Mouse (Mus musculus) thymus, postnatal 36 days (tissue): ENCODE results near the gene Pcdh15.

Experiments used
- DNase-seq, 2 experiments: peaks; one replicate each; pipeline ENCODE4 v3.0.0; 2022; ENCODE audit warnings: mixed read lengths in 2 of 2

Gene Pcdh15

DNA sequence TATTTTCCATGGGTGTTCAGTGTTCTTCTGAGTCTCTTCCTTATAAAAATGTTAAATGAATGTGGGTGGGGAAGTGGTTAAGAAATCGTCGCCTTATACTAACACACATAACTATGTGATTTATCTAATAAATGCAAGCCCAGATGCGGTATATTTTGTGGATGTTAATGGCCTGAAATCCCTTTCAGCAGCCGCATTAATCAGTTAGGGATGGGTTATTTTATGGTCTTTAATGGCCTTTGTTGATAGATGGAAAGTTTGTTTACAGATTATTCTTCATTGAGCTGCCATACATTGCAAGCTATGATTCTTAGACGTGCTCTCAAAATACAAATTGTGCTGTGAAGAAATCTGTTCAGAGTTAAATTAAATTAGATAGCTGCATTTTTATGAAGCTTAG is 884.9 kb downstream of the Pcdh15 start:
- DNase-seq = no peak

DNA sequence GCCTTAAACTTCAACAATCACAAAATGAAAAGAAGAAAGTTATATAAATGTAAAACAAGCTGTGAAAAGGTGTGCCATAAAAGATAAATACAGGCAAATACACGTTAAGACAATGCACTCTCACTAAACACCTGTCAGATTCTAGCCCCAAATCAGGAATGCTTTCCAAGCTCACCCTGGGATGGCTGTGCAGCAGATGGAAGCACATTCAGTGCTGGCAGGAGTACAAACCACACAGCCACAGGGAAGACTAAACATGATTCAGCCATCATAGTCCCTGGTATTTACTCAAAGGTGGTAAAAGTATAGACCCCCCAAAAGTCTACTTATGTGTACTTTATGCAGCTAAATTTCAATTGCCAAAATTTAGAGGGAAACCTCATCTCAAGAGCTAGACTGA is 909.7 kb downstream of the Pcdh15 start:
- DNase-seq = no peak

DNA sequence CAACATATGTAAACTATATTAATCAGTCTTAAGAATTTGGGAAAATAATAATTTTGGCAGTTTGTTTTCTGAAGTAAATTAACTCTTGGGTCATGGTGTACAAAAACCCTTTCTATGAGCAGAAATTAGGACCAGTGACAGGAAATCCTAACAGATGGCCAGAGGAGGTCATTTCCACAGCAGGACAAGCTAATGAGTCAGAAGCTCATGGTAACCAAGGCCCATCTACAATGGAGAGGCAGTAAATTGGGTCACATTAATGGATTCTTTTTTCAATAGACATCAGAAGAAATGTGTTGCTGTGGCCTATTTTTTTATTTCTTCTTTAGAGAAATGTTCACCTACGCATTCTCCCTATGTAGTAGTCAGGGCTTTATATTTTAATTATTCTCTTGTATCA is 923.9 kb downstream of the Pcdh15 start:
- DNase-seq = no peak

DNA sequence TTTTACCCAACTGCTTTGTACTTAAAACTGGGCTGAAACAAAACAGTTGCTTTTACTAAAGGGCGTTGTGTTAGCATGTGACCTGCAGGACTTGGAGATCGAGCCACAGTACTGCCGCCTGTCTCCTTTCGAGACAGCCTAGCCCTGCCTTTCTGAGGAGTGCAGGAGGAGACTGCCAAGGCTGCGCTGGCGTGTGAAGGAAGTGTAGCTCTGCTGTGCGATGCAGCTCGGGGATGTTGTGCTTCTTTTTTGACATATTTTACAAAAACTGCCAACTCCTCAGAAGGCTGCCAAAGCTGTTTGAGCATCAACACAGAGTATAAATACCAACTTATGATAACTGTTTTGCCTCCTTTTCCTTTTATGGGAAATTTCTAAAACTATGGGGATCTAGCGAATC is 953.9 kb downstream of the Pcdh15 start:
- DNase-seq = no peak

DNA sequence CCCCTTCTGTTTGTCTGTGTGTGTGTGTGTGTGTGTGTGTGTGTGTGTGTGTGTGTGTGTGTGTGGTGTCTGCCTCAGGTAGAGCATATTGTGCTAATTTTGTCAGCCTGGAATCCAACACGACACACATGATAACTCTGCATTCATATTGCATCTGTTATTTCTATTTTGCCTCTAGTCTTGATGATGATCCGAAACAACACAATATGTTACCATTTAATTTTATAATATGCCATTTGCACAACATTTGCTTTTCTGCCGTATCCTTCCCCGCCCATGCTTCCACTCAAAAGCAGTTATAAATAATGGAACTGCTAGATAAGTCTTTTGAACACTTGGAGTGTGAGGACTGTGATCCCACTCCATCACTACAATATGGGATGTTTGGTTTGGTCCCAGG is 987.5 kb downstream of the Pcdh15 start:
- DNase-seq = no peak

DNA sequence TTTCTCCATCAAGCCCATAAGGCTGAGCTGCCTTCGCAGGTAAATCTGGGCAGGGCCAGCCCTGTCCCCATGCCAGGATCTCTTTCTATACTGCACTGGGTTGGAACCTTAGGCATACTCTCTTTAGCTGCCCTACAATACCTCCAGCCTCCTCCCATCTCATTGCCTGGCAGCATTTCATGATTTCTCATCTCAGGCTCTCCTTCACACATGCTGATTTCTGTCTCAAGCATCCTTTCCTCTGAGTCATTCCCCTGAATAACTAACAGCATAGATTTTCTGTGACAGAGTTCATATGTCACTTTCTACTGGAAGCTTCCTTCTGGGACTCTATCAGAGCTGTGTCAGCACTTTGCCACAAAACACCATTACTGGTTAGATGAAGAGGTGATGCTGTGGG is 999.2 kb downstream of the Pcdh15 start:
- no peak for DNase-seq

DNA sequence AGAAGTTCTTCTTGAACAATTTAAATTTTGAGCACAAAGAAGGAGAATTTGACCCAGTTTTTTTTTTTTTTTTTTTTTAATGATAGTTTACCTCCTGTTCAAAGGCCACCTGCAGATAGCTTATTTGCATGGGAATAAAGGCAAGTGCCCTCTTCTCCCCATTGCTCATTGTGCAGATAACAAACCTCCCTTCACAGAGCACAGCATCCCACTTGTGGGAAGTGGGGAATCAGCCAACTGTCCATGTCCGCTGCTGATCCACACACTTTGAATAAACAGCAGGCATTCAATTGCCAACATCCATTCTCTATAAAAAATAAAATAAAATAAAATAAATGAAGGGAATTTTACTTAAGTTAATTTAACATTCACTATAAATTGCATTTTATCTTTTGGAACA is 1015.0 kb downstream of the Pcdh15 start:
- no peak for DNase-seq

DNA sequence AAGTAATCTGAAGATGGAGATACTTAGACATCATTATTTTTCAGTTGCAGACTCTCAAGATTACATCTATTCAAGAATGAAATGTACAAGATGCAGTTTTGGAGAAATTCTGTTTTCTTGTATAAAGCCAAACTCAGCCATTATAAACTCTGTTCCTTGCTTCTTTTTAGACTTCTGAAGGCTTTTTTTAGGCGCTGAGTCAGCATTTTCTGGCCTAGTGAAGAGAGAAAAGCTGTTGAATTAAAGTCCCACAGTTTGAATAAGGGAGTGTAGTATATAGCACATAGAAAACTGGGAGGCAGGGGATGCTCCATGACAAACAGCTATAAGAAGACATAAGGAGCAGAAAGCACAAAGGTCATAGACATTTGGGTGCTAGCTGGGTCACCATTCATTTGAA is 1017.7 kb downstream of the Pcdh15 start:
- no peak for DNase-seq

DNA sequence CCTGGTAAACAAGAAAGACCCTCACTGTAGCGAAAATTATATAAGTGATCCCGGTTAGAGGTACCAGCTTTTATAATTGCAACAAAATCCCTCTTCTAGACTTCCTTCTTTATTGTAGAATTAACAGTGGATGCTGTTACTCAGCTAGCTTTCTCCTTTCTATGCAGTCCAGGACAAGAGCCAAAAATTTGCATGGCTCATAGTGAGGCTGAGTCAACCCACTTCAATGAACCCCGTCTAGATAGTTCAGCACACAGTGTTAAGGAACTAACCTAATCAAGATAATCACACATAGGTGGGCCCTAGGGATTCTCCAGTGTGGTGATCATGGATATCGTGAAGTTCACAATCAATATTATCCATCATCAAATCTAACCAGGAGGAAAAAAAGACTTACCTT is 1024.3 kb downstream of the Pcdh15 start:
- no peak for DNase-seq

DNA sequence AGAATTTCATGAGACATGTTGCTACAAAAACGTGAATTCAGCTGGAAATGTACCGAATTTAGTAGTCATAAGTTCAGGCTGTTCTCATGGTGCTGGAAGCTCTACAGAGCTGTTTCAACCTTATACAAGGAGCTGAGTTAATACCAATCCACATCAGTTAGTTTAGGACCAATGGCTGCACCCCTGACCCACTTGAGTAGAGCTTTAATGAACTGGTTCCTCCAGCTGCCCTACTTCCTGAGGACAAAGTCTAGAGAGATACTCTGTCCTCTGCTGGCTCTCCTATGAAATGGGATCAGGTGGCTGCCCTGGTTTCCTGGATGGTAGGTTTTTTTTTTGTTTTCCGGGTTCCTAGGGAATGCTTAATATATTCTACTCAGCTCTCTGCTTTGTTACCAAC is 1030.0 kb downstream of the Pcdh15 start:
- DNase-seq = no peak

DNA sequence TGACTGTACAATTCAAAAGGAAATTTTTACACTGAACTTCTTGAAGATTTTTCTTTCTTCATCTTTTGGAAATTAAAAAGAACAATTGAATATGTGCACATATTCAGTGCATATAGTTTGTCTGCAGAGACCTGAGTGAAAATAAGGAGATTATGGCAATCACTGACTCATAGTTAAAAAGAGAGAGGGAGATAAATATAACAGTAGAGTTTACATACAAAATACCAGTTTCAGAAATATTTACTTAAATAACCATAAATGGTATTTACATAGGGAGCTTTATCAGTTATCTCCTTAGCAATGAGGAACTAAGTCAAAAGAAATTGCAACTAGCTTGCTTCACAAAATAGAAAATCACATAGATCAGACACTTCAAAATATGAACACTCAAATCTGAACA is 1030.5 kb downstream of the Pcdh15 start:
- DNase-seq = no peak

DNA sequence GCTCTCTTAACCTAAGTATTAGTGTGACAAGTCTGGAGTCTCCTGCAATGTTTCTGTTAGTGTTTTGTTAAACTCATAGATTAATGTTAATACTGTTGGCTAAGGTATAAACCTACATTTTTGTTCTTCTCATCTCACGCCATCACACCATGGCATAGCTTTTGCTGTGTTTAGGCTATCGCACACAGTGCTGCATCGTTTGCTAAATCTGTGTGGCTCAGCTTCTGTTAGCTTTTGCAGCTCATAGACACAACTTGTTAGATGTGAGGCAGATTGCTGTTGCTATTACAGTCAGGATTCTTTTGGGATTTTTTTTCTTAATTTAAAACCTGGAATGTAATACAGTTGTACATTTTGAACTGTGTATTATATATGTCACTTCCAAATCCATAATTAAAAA is 1031.7 kb downstream of the Pcdh15 start:
- no peak for DNase-seq

DNA sequence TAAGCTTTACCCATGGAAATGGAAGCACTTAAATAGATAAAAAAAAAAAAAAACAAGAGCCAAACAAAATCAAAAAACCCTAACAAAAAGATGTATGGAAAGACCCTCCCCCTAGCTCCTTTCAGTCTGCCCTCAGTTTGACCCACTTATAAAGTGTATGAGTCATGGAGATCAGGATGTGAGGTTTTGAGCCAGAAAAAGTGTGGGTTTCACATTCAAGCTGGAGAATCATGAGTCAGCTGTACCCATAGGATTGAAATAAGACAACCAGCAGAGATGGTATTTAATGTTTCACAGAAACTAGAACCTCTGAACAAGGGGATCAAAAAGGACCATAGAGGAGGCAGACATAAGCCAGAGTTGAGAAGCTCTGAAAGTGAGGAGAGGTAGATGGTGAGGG is 1048.8 kb downstream of the Pcdh15 start:
- DNase-seq = no peak

DNA sequence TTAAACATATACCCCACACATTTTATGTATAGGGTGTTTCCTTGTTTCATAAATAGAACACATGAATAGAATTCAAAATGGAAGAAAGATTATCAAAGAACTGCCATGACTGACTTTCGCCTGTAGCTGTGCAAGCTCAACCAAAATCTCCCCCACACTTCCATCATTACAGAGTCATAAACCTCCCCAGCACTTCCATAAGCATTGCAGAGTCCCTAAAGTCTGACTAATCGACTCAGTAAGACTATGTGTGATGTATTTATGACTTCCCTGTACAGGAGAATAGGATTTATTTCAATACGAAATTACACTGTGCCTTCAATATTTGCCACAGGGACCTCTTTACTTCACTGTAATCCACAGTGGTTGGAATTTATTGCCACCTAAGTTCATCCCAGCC is 1082.8 kb downstream of the Pcdh15 start:
- DNase-seq = no peak

DNA sequence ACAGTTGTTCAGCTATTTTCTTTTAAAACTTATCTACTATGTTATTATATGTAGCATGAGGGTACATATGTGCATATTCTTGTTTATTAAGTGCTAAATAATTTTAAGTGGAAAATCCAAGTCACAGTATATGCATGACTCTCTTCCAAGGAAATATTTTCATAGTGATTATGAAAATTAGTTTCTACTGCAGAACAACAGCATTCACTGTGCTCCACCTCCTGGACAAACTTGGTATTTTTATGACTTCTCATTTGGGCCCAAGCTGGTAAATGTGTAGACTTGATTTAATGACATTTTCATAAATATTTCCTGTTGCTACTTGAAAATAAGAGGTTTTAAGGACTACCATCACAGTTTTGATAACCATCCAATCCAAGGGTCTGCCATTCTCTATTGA is 1104.5 kb downstream of the Pcdh15 start:
- no peak for DNase-seq

DNA sequence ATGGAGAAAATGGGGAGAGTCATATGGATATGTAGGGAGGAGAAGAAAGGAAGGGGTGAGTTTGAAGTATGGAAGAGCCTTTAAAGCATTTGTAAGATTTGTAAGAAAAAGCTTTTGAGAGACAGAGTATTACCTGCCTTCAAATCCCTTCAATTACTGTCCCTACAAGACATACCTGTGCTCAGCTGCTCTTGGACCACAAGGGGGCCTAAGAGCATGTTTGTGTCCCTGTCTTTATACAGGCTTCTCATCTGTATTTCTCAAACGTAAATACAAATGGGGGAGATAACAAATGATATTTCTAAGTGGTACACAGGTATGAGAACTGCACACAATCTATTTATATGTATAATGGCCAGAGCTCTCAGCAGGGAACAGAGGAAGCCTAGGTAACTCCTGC is 1118.1 kb downstream of the Pcdh15 start:
- no peak for DNase-seq

DNA sequence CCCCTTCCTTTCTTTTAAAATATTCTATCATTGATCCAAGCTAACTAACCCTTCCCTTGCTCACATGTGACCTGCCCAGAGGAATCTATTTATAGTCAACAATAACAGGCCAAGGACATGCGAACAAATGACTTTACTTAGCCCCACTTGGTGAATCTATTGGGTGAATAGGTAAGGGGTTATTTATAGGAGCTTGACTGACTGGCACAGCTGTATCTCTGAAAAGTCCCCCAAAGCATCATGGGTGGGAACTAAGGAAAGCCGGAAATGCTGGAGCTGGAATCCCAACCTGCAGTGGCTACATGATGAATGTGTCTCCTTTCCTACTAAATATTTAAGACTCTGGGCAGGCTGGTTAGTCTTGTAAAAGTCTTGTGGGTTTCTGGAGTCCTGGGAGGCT is 1121.3 kb downstream of the Pcdh15 start:
- no peak for DNase-seq

DNA sequence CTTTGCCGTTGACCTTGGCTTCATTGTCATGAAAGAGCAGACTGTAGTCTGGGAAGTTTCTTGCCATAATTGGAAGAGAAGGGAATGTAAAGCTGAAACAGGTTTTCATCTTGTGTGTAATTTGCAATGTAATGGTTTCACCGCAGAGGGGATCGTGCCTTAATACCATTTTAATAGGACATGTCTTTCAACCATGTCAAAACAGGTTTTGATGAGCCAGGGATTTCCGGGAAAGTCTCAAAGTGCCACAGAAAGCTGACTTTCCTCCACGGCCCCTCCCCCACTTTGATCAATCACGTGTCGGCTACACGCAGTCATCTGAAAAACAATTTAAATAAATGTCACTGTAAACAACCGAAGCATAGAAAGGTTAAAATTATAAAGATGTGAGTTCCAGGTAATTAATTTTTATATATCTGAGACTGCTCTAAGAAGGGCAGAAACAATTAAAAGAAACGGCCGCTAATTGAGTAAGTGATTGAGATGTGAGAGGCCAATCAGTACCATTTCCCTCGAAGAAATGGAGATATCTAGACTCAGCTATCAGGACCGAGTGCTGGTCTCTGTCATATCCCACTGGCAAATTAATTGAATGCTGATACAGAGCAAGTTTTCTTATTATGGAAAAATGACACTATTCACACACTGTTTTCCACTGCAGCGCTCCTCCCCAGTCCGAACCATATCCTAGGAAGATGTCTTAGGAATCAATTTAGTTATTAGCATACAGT is 1158.7 kb downstream of the Pcdh15 start:
- DNase-seq = no peak

DNA sequence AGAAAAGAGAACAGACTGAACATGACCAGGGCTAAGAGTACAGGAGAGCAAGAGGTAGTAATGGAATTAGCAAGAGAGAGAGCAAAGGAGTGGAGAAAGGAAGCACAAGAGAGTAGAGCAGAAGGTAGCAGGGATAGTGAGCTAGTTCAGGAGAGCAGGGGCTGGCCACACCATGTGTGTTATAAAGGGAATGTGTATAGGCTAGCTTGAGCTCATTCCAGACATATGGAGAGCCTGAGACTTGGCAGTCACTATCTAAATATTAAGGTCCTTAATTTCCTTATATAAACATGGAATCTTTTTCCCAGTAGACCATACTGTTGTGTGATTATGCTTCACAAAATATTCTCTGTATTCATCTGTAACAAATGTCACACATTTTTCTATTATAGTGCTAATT is 1159.5 kb downstream of the Pcdh15 start:
- DNase-seq = no peak

DNA sequence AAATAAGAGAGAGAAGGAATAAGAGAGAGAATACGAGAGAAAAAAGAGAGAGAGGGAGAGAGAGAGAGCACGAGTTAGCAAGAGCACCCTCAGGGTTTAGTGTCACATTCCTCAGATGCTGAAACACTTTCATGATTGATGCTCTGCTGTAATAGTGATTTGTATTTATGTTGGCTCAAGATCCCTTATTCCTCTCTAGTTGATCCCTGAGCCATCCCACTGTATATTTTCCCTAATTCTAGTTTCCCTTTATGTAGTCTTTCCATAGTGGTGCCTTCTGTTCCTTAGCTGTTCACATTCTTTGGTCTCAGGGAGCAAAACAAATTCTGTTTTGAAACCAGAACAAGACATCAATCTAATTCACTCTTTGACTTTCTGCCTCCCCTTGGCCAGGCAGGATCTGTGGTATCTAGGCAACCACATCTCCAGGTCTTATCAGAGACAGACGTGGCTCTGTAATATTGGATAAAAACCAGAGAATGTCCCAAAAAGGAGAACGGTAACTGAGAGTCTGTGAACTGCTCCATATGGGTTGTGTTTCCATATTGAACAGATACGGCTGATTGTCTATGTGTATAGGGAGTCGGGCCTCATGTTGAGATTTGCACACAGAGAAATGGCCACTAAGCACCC is 1170.6 kb downstream of the Pcdh15 start:
- no peak for DNase-seq

DNA sequence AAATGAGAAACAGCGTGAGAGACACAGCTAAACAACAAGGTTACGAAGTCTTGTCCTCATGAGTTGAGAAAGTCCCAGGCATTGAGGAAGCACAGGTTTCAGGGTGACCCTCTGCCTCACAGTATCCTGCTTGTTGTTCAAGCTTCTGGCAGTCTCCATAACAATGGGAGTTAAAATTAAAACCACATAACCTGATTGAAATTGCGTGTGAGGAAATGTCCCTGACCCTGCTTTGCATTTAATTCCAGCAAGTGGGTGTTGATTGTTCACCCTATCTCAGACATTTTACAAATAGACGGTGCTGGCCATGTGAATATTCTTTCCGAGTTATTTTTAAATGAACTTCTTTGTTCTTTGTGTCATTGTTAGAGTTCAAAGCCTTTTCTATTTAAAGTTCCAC is 1171.8 kb downstream of the Pcdh15 start:
- DNase-seq = no peak

DNA sequence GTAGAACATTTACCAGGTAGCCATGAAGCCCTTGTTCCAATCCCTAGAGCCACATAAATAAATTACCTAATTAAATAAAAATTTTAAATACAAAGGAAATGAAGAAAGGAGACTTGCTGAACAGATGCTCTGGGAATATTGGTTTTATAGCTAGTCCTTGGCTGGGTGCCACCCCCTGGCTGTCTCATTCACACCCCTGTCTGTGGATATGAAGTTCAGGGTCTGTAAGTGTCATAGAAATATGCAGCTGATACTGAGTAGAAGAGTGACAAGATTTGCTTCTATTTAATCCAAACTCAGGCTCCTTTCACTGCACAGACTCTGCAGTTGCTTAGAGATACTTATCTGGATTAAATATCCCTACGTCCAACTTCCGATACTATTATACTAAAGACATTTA is 1205.0 kb downstream of the Pcdh15 start:
- no peak for DNase-seq

DNA sequence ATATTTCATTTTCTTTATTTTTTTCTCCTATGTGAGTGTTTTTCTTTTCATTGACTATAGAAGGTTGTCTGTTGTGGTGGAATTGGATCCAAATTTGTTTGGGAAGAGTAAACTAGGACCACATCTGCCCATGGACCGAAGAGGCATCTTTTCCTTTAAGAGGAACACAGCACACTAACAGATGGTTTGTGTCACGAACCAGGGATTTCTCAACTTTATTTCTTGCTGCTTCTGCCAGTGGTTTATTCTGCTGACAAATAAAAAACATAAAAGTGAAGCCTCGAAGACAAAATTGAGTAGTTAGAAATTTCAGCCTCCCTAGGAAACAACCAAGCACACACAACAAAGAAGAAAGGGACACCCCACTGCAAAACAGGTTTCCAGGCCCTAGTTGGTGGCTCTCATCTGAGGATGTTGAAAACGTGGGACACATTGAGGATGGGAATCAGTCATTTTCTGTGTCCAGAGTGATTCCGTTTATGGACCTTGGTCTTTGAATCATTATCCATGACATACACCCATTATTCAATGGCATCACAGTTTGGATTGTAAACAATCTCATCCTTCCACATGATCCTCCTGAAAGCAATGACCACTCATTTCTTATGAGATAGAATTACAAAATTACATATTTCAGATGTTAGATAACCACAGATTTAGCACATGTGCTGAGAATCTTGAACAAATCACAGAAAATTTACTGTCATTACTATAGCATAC is 1206.5 kb downstream of the Pcdh15 start:
- no peak for DNase-seq

DNA sequence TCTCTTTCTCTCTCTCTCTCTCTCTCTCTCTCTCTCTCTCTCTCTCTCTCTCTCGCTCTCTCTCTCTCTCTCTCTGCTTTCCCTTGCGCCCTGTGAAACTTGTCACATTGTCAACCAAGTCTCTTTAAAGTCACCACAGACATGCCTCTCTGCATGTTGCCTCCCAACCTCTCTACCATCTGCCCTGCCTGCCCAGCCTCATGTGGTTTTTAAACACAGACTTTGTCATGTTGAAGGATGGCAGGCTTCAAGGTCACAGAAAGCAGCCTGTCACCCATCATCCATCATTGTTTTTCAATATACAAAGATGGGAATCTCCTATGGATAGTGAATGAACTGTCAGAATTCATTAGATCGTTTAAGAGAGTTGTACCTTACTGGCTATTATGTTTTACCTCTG is 1207.9 kb downstream of the Pcdh15 start:
- no peak for DNase-seq
